Mouse (Mus musculus) central nervous system, embryonic 18 days (tissue): ENCODE data around the gene Prpf38b. TPM values are rescaled to one million over a fixed set of nuclear protein-coding genes. Genes with fewer than 3 reads are reported as not detected.

Source experiments
- polyA plus RNA-seq: library from polyadenylated mRNA; depleted of rRNA; stranded (reverse); fragments of >200 nt; gene quantifications from 2 replicates; pipeline ENCODE4 v1.2.3, GENCODE M21; 2012; rRNA removed

Gene Prpf38b
- polyA plus RNA-seq, result 67.6 and 69.8 TPM in 2 replicates

GRCm38 (mm10) chr3:108911548-108912413 lies at the start of gene Prpf38b:
TSS of gene Prpf38b (minus strand) at chr3:108911727.

GRCm38 (mm10) chr3:108940001-108940633 lies 28.6 kb upstream of the Prpf38b start, which contains the start of gene Gm9857:
TSS of gene Gm9857 (minus strand) at chr3:108940445.

GRCm38 (mm10) chr3:108939573-108939972 lies 28.0 kb upstream of the Prpf38b start, which contains the start of gene Henmt1:
TSS of gene Henmt1 (plus strand) at chr3:108939873.

GRCm38 (mm10) chr3:108889908-108890307 lies 21.6 kb downstream of the Prpf38b start, which contains the start of gene Fndc7:
TSS of gene Fndc7 (minus strand) at chr3:108890008.

Other genes starting within 250 kb of the Prpf38b start
- 8.6 and 9.8 TPM in 2 replicates for gene Gpsm2, start 189.4 kb downstream of the Prpf38b start, polyA plus RNA-seq
- gene Aknad1, start 172.1 kb downstream of the Prpf38b start, polyA plus RNA-seq, result 0.03 and 0.07 TPM in 2 replicates
- gene Stxbp3, start 71.2 kb downstream of the Prpf38b start, polyA plus RNA-seq, result 10.0 and 12.6 TPM in 2 replicates
- 0.03 and 0.08 TPM in 2 replicates for gene Fndc7, start 21.7 kb downstream of the Prpf38b start, polyA plus RNA-seq
- 1.5 and 2.4 TPM in 2 replicates for gene Henmt1, start 28.1 kb upstream of the Prpf38b start, polyA plus RNA-seq
- gene Gm9857, start 28.7 kb upstream of the Prpf38b start, polyA plus RNA-seq, result 1.5 and 1.8 TPM in 2 replicates
- gene Fam102b, start 115.9 kb upstream of the Prpf38b start, polyA plus RNA-seq, result 33.5 and 34.5 TPM in 2 replicates
- not detected in 2 replicates for gene Slc25a54, start 168.7 kb upstream of the Prpf38b start, polyA plus RNA-seq
- gene Slc25a24, start 211.4 kb upstream of the Prpf38b start, polyA plus RNA-seq, result 4.1 and 4.8 TPM in 2 replicates